ENCODE assay signal across 17 mouse cellular contexts in the genomic region with DNA sequence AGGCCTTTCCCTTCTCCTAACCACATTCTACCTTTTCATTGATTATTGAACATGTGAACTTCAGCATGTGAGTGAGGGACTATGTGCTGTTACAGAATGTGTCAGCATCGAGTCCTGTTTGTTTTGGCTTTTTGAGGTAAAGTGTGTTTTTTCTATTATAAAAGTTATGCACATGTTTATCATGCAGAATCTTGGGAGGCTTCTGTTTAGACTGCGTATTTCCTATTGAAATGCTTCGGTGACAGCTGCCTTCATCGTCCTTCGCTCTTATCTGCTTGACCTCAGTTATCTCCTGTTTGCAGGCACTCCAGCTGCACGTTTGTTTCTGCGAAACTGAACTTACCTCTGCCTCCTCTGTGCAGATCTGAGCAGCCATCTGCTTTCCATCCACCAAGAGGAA. TPM values are rescaled to one million over a fixed set of nuclear protein-coding genes. Genes with fewer than 3 reads are reported as not detected.
DNase-seq lines count a peak whose midpoint lies in the region; ATAC-seq and TF ChIP-seq lines count a peak whose summit lies in the region.
"Had no signal": no experiment of that assay in that cellular context is flagged by ENCODE, and none has a peak within 500 bp of the region (broad histone marks: within the 10 kb centered on the region; RNA-seq: fewer than 3 reads in every experiment).

No protein-coding gene starts in this region.

- intact Hi-C loops in heart, postnatal 10 days (cut with DNase I), result loop anchor here (10.0 kb wide), 1 partner anchor 188 kb away; no protein-coding TSS in a partner anchor
- intact Hi-C loops in left cerebral cortex, postnatal 4 days (cut with DNase I), result no loop called here

- H3K36me3 ChIP-seq in heart, embryonic 12.5 days, result no peaks in the 10 kb centered on the region
- H3K36me3 ChIP-seq in G1E (replicated peaks), result peaks cover 39% of the 10 kb centered on the region
- peaks cover 8% of the 10 kb centered on the region for H3K36me3 ChIP-seq in liver, embryonic 14.5 days (replicated peaks; ENCODE audit: control insufficient read depth, insufficient read depth, low read depth)
- H3K36me3 ChIP-seq in hindbrain, postnatal 0 days (ENCODE audit: insufficient read depth, low read length), result no peaks in the 10 kb centered on the region
- H3K36me3 ChIP-seq: embryonic facial prominence, embryonic 10.5 days; hindbrain, embryonic 12.5 days; neural tube, embryonic 13.5 days had no signal

- no peaks in the 10 kb centered on the region for H3K9me3 ChIP-seq in heart, embryonic 12.5 days (replicated peaks)
- no peaks in the 10 kb centered on the region for H3K9me3 ChIP-seq in G1E (replicated peaks)
- no peaks in the 10 kb centered on the region for H3K9me3 ChIP-seq in liver, embryonic 14.5 days (ENCODE audit: control insufficient read depth, low read length)
- no peaks in the 10 kb centered on the region for H3K9me3 ChIP-seq in hindbrain, postnatal 0 days (ENCODE audit: low read length)
- H3K9me3 ChIP-seq: embryonic facial prominence, embryonic 10.5 days; hindbrain, embryonic 12.5 days; neural tube, embryonic 13.5 days had no signal

- TF ChIP-seq CTCF in G1E (IDR thresholded peaks at IDR 0.05; ENCODE audit: low read depth, low read length), result no peak
- TF ChIP-seq CTCF in liver, embryonic 14.5 days (IDR thresholded peaks at IDR 0.05; ENCODE audit: low read depth), result no peak
- TF ChIP-seq CTCF in hindbrain, postnatal 0 days (IDR thresholded peaks at IDR 0.05; ENCODE audit: low read depth), result no peak

- H3K4me3 ChIP-seq in heart, embryonic 12.5 days, result no peak overlapping the region
- H3K4me3 ChIP-seq in G1E (ENCODE audit: low read depth, low read length), result peak overlapping the region; percentile 51; the same call in 1 of the 2 replicates
- H3K4me3 ChIP-seq in liver, embryonic 14.5 days (ENCODE audit: insufficient read depth in 1 of 2, low read depth in 2 of 2, low read length in 2 of 2), result peak overlapping the region; percentile 10 to 34; a peak in 2 of 4 replicates
- H3K4me3 ChIP-seq in hindbrain, postnatal 0 days (ENCODE audit: low read length), result no peak overlapping the region
- H3K4me3 ChIP-seq: embryonic facial prominence, embryonic 10.5 days; heart, adult 2 months; hindbrain, embryonic 12.5 days; left cerebral cortex, adult 2 months; neural tube, embryonic 13.5 days had no signal

- peak; percentile 89 for ATAC-seq in heart, embryonic 12.5 days (ENCODE audit: insufficient number of reproducible peaks, low FRiP score)
- ATAC-seq in G1E (ENCODE audit: extremely low read depth, insufficient number of reproducible peaks, low FRiP score, poor library complexity, severe bottlenecking), result peak; percentile 98
- ATAC-seq in common myeloid progenitor, adult 5-6 weeks (replicated peaks; ENCODE audit: low read depth, poor library complexity, severe bottlenecking), result peak; percentile 85
- ATAC-seq in liver, embryonic 14.5 days (ENCODE audit: insufficient read depth), result peak; percentile 94
- ATAC-seq in hindbrain, postnatal 0 days, result no peak

- no peak for DNase-seq in heart, postnatal 10 days
- DNase-seq in G1E (ENCODE audit: low spot score), result peak; percentile 57
- peak; percentile 86 to 90 (median 88) for DNase-seq in liver, embryonic 14.5 days (ENCODE audit: low read depth in 3 of 3, low spot score in 3 of 3)
- no peak for DNase-seq in thymus, adult 18-20 months
- DNase-seq in hindbrain, postnatal 0 days (ENCODE audit: low spot score), result no peak
- DNase-seq in left cerebral cortex, postnatal 4 days, result no peak
- DNase-seq: cerebellum, adult 9-11 months; heart, adult 2 months; kidney, adult 2 months; kidney, postnatal 4 days had no signal

- no peak overlapping the region for H3K9ac ChIP-seq in heart, embryonic 12.5 days
- H3K9ac ChIP-seq in liver, embryonic 14.5 days (replicated peaks), result peak overlapping the region; percentile 79
- no peak overlapping the region for H3K9ac ChIP-seq in hindbrain, postnatal 0 days (replicated peaks; ENCODE audit: low read length)
- H3K9ac ChIP-seq: hindbrain, embryonic 12.5 days; neural tube, embryonic 13.5 days had no signal

- H3K4me2 ChIP-seq in heart, embryonic 12.5 days, result no peak overlapping the region
- peak overlapping the region; percentile 78 for H3K4me2 ChIP-seq in liver, embryonic 14.5 days (ENCODE audit: low read depth)
- no peak overlapping the region for H3K4me2 ChIP-seq in hindbrain, postnatal 0 days (ENCODE audit: low read depth, low read length)
- H3K4me2 ChIP-seq: hindbrain, embryonic 12.5 days; neural tube, embryonic 13.5 days had no signal

- H3K27me3 ChIP-seq in heart, embryonic 12.5 days (replicated peaks), result no peaks in the 10 kb centered on the region
- no peaks in the 10 kb centered on the region for H3K27me3 ChIP-seq in G1E (ENCODE audit: insufficient read depth, low read length)
- H3K27me3 ChIP-seq in liver, embryonic 14.5 days (ENCODE audit: control insufficient read depth, insufficient read depth, low read length), result no peaks in the 10 kb centered on the region
- no peaks in the 10 kb centered on the region for H3K27me3 ChIP-seq in hindbrain, postnatal 0 days (ENCODE audit: insufficient read depth, low read length)
- H3K27me3 ChIP-seq: hindbrain, embryonic 12.5 days; neural tube, embryonic 13.5 days had no signal

- H3K4me1 ChIP-seq in heart, embryonic 12.5 days (replicated peaks), result peaks cover 33% of the 10 kb centered on the region
- peaks cover 67% of the 10 kb centered on the region for H3K4me1 ChIP-seq in G1E (ENCODE audit: insufficient read depth, low read depth, low read length)
- peaks cover 75 to 78% of the 10 kb centered on the region in 2 experiments for H3K4me1 ChIP-seq in liver, embryonic 14.5 days (replicated peaks; ENCODE audit: control insufficient read depth in 2 of 2, insufficient read depth in 2 of 2, low read length in 1 of 2)
- no peaks in the 10 kb centered on the region for H3K4me1 ChIP-seq in hindbrain, postnatal 0 days (ENCODE audit: insufficient read depth, low read length)
- H3K4me1 ChIP-seq: embryonic facial prominence, embryonic 10.5 days; hindbrain, embryonic 12.5 days; neural tube, embryonic 13.5 days had no signal

- TF ChIP-seq EP300 in liver, embryonic 14.5 days (IDR thresholded peaks at IDR 0.05; ENCODE audit: low read depth), result peak; percentile 99

- H3K27ac ChIP-seq in heart, embryonic 12.5 days (ENCODE audit: poor library complexity, severe bottlenecking), result peak overlapping the region; percentile 32; the same call in 1 of the 2 replicates
- peak overlapping the region; percentile 99 for H3K27ac ChIP-seq in liver, embryonic 14.5 days
- H3K27ac ChIP-seq in hindbrain, postnatal 0 days, result no peak overlapping the region
- H3K27ac ChIP-seq: embryonic facial prominence, embryonic 10.5 days; heart, adult 2 months; hindbrain, embryonic 12.5 days; left cerebral cortex, adult 2 months; macrophage; neural tube, embryonic 13.5 days had no signal

- 8% methylated on average over 7 of the region's 7 CpGs for WGBS in heart, embryonic 12.5 days
- WGBS in liver, embryonic 14.5 days (ENCODE audit: insufficient replicate concordance), result 9% methylated on average over 7 of the region's 7 CpGs
- 92% methylated on average over 7 of the region's 7 CpGs for WGBS in hindbrain, postnatal 0 days

RNA-seq across cellular contexts. Expression of a gene that starts 48.1 kb away (rescaled TPM):
- 12.3 TPM in 2 replicates for polyA plus RNA-seq in heart, embryonic 12.5 days (2016; fragmentation: Nextera tagmentation; extraction: Ambion mirVana)
- 1 to 10 TPM; 7.6 to 9.3 TPM for total RNA-seq in heart, postnatal 10 days (2021)
- total RNA-seq in G1E (2014; fragmentation: Nextera tagmentation) (8.1 and 10.9 TPM in 2 replicates), G1E (2017) (8.7 and 8.9 TPM in 2 replicates)
- 1.8 and 2.3 TPM in 2 replicates for polyA plus RNA-seq in G1E (2012)
- total RNA-seq in common myeloid progenitor, adult 5-6 weeks (2017), result 6.9 and 17.0 TPM in 2 replicates
- polyA plus RNA-seq in liver, embryonic 14.5 days (2012; rRNA removed), result 3.0 and 3.7 TPM in 2 replicates
- polyA plus RNA-seq in liver, embryonic 14.5 days (2014; fragmentation: Nextera tagmentation; extraction: Ambion mirVana), result 5.9 and 6.1 TPM in 2 replicates
- total RNA-seq in hindbrain, postnatal 0 days (2014; rRNA removed), result 5.2 and 6.1 TPM in 2 replicates
- 22.5 and 23.5 TPM in 2 replicates for polyA plus RNA-seq in hindbrain, postnatal 0 days (2015; fragmentation: Nextera tagmentation; extraction: Ambion mirVana)
- 10 to 100 TPM; 14.4 to 14.7 TPM for total RNA-seq in left cerebral cortex, postnatal 4 days (2021)

Comparison
In these comparisons a context has a peak if more than half of its experiments do, and no peak if none do; other contexts are left out.
1. H3K4me3 ChIP-seq: peak in G1E (single experiment) and liver, embryonic 14.5 days (2 of 2); none in heart, embryonic 12.5 days (single experiment) and hindbrain, postnatal 0 days (single experiment).
2. DNase-seq: peak in G1E (single experiment) and liver, embryonic 14.5 days (3 of 3); none in heart, postnatal 10 days (0 of 2), thymus, adult 18-20 months (0 of 2), hindbrain, postnatal 0 days (single experiment) and left cerebral cortex, postnatal 4 days (single experiment).